In the genomic region with DNA sequence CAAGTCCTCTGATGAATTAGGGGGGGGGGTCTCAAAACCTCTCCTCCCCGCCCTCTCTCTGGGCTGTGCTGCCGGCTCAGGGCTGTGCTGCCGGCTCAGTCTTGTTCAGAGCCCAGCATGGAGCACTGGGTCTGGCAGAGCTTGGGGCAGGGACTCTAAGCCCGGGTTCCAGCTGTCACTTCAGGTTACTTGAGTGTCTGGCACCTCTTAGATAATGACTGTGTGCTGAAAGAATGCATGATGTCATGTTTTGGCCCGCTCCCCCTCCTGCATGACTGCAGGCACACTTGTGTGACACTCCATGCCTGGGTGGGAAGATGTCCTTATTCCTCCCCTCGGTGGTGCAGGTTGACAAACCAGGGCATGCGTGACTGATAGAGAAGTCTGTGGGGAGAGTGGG, we compare ENCODE assay signal across 11 mouse cellular contexts. TPM values are rescaled to one million over a fixed set of nuclear protein-coding genes. Genes with fewer than 3 reads are reported as not detected.
DNase-seq lines count a peak whose midpoint lies in the region; ATAC-seq and TF ChIP-seq lines count a peak whose summit lies in the region.
"Had no signal": no experiment of that assay in that cellular context is flagged by ENCODE, and none has a peak within 500 bp of the region (broad histone marks: within the 10 kb centered on the region; RNA-seq: fewer than 3 reads in every experiment).

No protein-coding gene starts in this region.

- H3K4me3 ChIP-seq in gastrocnemius, adult 2 months, result no peak overlapping the region
- H3K4me3 ChIP-seq in hindbrain, embryonic 11.5 days (ENCODE audit: low read depth, low read length), result no peak overlapping the region
- peak overlapping the region; percentile 25 for H3K4me3 ChIP-seq in midbrain, embryonic 16.5 days (ENCODE audit: low read depth, low read length)
- H3K4me3 ChIP-seq: liver, embryonic 15.5 days had no signal

- 49% methylated on average over 7 of the region's 7 CpGs for WGBS in hindbrain, embryonic 11.5 days
- 25% methylated on average over 7 of the region's 7 CpGs for WGBS in midbrain, embryonic 16.5 days

- DNase-seq in gastrocnemius, adult 2 months, result peak; percentile 32
- no peak for DNase-seq in gastrocnemius, postnatal 25 days
- peak; percentile 74 to 89 for DNase-seq in cerebellum, postnatal 14 days
- DNase-seq in hindbrain, embryonic 11.5 days (ENCODE audit: low spot score), result no peak
- no peak for DNase-seq in frontal cortex, postnatal 14 days (ENCODE audit: low spot score in 2 of 2)
- DNase-seq in right cerebral cortex, adult 18-20 months, result no peak
- DNase-seq in spleen, adult 12 weeks (ENCODE audit: low spot score), result no peak
- DNase-seq: thymus, postnatal 4 days had no signal

- ATAC-seq in hindbrain, embryonic 11.5 days (ENCODE audit: low FRiP score), result no peak
- ATAC-seq in midbrain, embryonic 16.5 days, result no peak

- intact Hi-C loops in gastrocnemius, adult 2 months (cut with DNase I), result no loop called here

- no peak overlapping the region for H3K27ac ChIP-seq in gastrocnemius, adult 2 months
- H3K27ac ChIP-seq in hindbrain, embryonic 11.5 days (ENCODE audit: low read depth, low read length), result no peak overlapping the region
- H3K27ac ChIP-seq in midbrain, embryonic 16.5 days (ENCODE audit: low read length), result no peak overlapping the region
- H3K27ac ChIP-seq: liver, embryonic 15.5 days had no signal

- no peak overlapping the region for H3K9ac ChIP-seq in hindbrain, embryonic 11.5 days (ENCODE audit: low read depth, low read length)
- peak overlapping the region; percentile 50 for H3K9ac ChIP-seq in midbrain, embryonic 16.5 days (ENCODE audit: low read depth, low read length)
- H3K9ac ChIP-seq: liver, embryonic 15.5 days had no signal

- no peaks in the 10 kb centered on the region for H3K9me3 ChIP-seq in hindbrain, embryonic 11.5 days (ENCODE audit: control insufficient read depth, low read length)
- H3K9me3 ChIP-seq in midbrain, embryonic 16.5 days (replicated peaks; ENCODE audit: control insufficient read depth, low read length, poor library complexity, severe bottlenecking), result no peaks in the 10 kb centered on the region
- H3K9me3 ChIP-seq: liver, embryonic 15.5 days had no signal

- no peaks in the 10 kb centered on the region for H3K36me3 ChIP-seq in hindbrain, embryonic 11.5 days (ENCODE audit: control insufficient read depth, insufficient read depth, low read length)
- peaks cover 17% of the 10 kb centered on the region; the same call in 1 of the 2 replicates for H3K36me3 ChIP-seq in midbrain, embryonic 16.5 days (ENCODE audit: control insufficient read depth, insufficient read depth, low read length)
- H3K36me3 ChIP-seq: liver, embryonic 15.5 days had no signal

- peaks cover 8% of the 10 kb centered on the region for H3K4me1 ChIP-seq in hindbrain, embryonic 11.5 days (replicated peaks; ENCODE audit: control insufficient read depth, insufficient read depth, low read length)
- peaks cover 36% of the 10 kb centered on the region for H3K4me1 ChIP-seq in midbrain, embryonic 16.5 days (ENCODE audit: control insufficient read depth, insufficient read depth, low read length)

- TF ChIP-seq CTCF in gastrocnemius, adult 2 months (IDR thresholded peaks at IDR 0.05), result no peak

- 0 out of 2 replicates have a peak overlapping the region, but pooled peaks have one; percentile 3 for H3K4me2 ChIP-seq in hindbrain, embryonic 11.5 days (replicated peaks; ENCODE audit: low read depth, low read length)
- peak overlapping the region; percentile 95 for H3K4me2 ChIP-seq in midbrain, embryonic 16.5 days (ENCODE audit: low read length)
- H3K4me2 ChIP-seq: liver, embryonic 15.5 days had no signal

- peaks cover 13% of the 10 kb centered on the region for H3K27me3 ChIP-seq in hindbrain, embryonic 11.5 days (ENCODE audit: control insufficient read depth, insufficient read depth, low read length)
- no peaks in the 10 kb centered on the region for H3K27me3 ChIP-seq in midbrain, embryonic 16.5 days (ENCODE audit: control insufficient read depth, insufficient read depth, low read depth, low read length)

RNA-seq across cellular contexts. Expression of a gene that starts 3.4 kb away (rescaled TPM):
- not detected for total RNA-seq in gastrocnemius, adult 2 months (2021)
- under 1 TPM in 1 of 2 experiments, not detected in 1; 0.13 TPM for total RNA-seq in gastrocnemius, postnatal 25 days (2021)
- polyA plus RNA-seq in hindbrain, embryonic 11.5 days (2014; fragmentation: Nextera tagmentation; extraction: Ambion mirVana), result 5.7 and 6.6 TPM in 2 replicates
- polyA plus RNA-seq in midbrain, embryonic 16.5 days (2015; fragmentation: Nextera tagmentation; extraction: Ambion mirVana), result 22.2 and 26.1 TPM in 2 replicates
- total RNA-seq: hematopoietic stem cell, adult 5-6 weeks had no signal
- polyA plus RNA-seq: liver, embryonic 15.5 days had no signal

Comparison
In these comparisons a context has a peak if more than half of its experiments do, and no peak if none do; other contexts are left out.
1. DNase-seq: peak in gastrocnemius, adult 2 months (single experiment) and cerebellum, postnatal 14 days (2 of 2); none in gastrocnemius, postnatal 25 days (single experiment), hindbrain, embryonic 11.5 days (single experiment), frontal cortex, postnatal 14 days (0 of 2), right cerebral cortex, adult 18-20 months (single experiment) and spleen, adult 12 weeks (single experiment).